Comparison of ENCODE assay signal across 9 mouse cellular contexts in genomic region chr11:108889121-108889520, GRCm38 (mm10). TPM values are rescaled to one million over a fixed set of nuclear protein-coding genes. Genes with fewer than 3 reads are reported as not detected.
DNase-seq lines count a peak whose midpoint lies in the region; ATAC-seq and TF ChIP-seq lines count a peak whose summit lies in the region.
"Had no signal": no experiment of that assay in that cellular context is flagged by ENCODE, and none has a peak within 500 bp of the region (broad histone marks: within the 10 kb centered on the region; RNA-seq: fewer than 3 reads in every experiment).

No protein-coding gene starts in this region.

- TF ChIP-seq CTCF in layer of hippocampus, adult 2 months (conservative IDR thresholded peaks at IDR 0.05) = peak; percentile 88
- TF ChIP-seq CTCF in lung, embryonic 14.5 days (IDR thresholded peaks at IDR 0.05; ENCODE audit: low read depth) = peak; percentile 77

- no peak overlapping the region for H3K27ac ChIP-seq in layer of hippocampus, adult 2 months
- no peak overlapping the region for H3K27ac ChIP-seq in lung, embryonic 14.5 days (ENCODE audit: low read depth)
- H3K27ac ChIP-seq: hindbrain, embryonic 15.5 days had no signal

- WGBS in lung, embryonic 14.5 days = 52% methylated on average over 11 of the region's 11 CpGs

- no peaks in the 10 kb centered on the region for H3K9me3 ChIP-seq in lung, embryonic 14.5 days (ENCODE audit: low read depth, low read length)
- H3K9me3 ChIP-seq: hindbrain, embryonic 15.5 days had no signal

- H3K36me3 ChIP-seq in lung, embryonic 14.5 days (ENCODE audit: insufficient read depth) = no peaks in the 10 kb centered on the region
- H3K36me3 ChIP-seq: hindbrain, embryonic 15.5 days had no signal

- no peak overlapping the region for H3K4me2 ChIP-seq in lung, embryonic 14.5 days
- H3K4me2 ChIP-seq: hindbrain, embryonic 15.5 days had no signal

- no peak overlapping the region for H3K4me3 ChIP-seq in layer of hippocampus, adult 2 months
- no peak overlapping the region for H3K4me3 ChIP-seq in lung, embryonic 14.5 days (ENCODE audit: low read depth, low read length)
- H3K4me3 ChIP-seq: hindbrain, embryonic 15.5 days had no signal

- no peak for DNase-seq in layer of hippocampus, adult 2 months (ENCODE audit: low spot score in 2 of 2)
- no peak for DNase-seq in layer of hippocampus, adult 9-10 months (ENCODE audit: low spot score)
- peak; percentile 84 for DNase-seq in R1 (ENCODE audit: low read depth, low spot score)
- peak; percentile 64 for DNase-seq in embryo, embryonic 10.5 days (ENCODE audit: low spot score)
- DNase-seq in lung, embryonic 14.5 days = peak; percentile 74
- no peak for DNase-seq in spleen, postnatal 36 days (ENCODE audit: low spot score in 2 of 2)
- no peak for DNase-seq in frontal cortex, postnatal 14 days (ENCODE audit: low spot score in 2 of 2)

- ATAC-seq in lung, embryonic 14.5 days (ENCODE audit: insufficient read depth) = no peak
- no peak for ATAC-seq in cerebellum, adult (ENCODE audit: insufficient number of reproducible peaks, low FRiP score, low TSS enrichment)

- no peak overlapping the region for H3K9ac ChIP-seq in lung, embryonic 14.5 days
- H3K9ac ChIP-seq: hindbrain, embryonic 15.5 days had no signal

- no peaks in the 10 kb centered on the region for H3K27me3 ChIP-seq in lung, embryonic 14.5 days (ENCODE audit: insufficient read depth, low read length)

- peaks cover 5% of the 10 kb centered on the region; the same call in 1 of the 2 replicates for H3K4me1 ChIP-seq in lung, embryonic 14.5 days (ENCODE audit: insufficient read depth)

RNA-seq across cellular contexts. Expression of gene Axin2, which starts 31.0 kb away (rescaled TPM):
- total RNA-seq in layer of hippocampus, adult 2 months (2021) = 10 to 100 TPM; 31.1 to 32.7 TPM
- 13.0 and 15.5 TPM in 2 replicates for polyA plus RNA-seq in lung, embryonic 14.5 days (2014; fragmentation: Nextera tagmentation; extraction: Ambion mirVana)

Comparison
In these comparisons a context has a peak if more than half of its experiments do, and no peak if none do; other contexts are left out.
1. DNase-seq: peak in R1 (single experiment), embryo, embryonic 10.5 days (single experiment) and lung, embryonic 14.5 days (single experiment); none in layer of hippocampus, adult 2 months (0 of 2), layer of hippocampus, adult 9-10 months (single experiment), spleen, postnatal 36 days (0 of 2) and frontal cortex, postnatal 14 days (0 of 2).